Mouse (Mus musculus) hindbrain, embryonic 12.5 days (tissue): ENCODE data around the gene Capn8. TPM values are rescaled to one million over a fixed set of nuclear protein-coding genes. Genes with fewer than 3 reads are reported as not detected.
A peak's percentile ranks its signal among the peaks of the same experiment; 100 is the strongest.

Experiments used
- ATAC-seq: fragments of 200-750 bp; cut with Nextera tagmentation; 2 replicates; pipeline ENCODE4 v1.8.0; 2017; ENCODE audit warnings: moderate TSS enrichment; ENCODE audit not compliant: low FRiP score
- H3K27ac ChIP-seq: fragments of 300-500 bp; sonication (generic); 2 replicates; pipeline ENCODE4 v1.5.1; 2016; ENCODE audit warnings: mild to moderate bottlenecking
- H3K27me3 ChIP-seq: fragments of 300-500 bp; sonication (generic); 2 replicates; pipeline ENCODE4 v1.6.1; 2016; ENCODE audit warnings: mild to moderate bottlenecking
- H3K36me3 ChIP-seq: fragments of 300-500 bp; sonication (generic); 2 replicates; pipeline ENCODE4 v1.6.1; 2016; ENCODE audit warnings: mild to moderate bottlenecking
- H3K4me1 ChIP-seq: fragments of 300-500 bp; sonication (generic); 2 replicates; pipeline ENCODE4 v1.6.1; 2016
- H3K4me2 ChIP-seq: fragments of 300-500 bp; sonication (generic); replicated peaks from 2 replicates; pipeline ENCODE4 v1.6.1; 2016; ENCODE audit warnings: mild to moderate bottlenecking
- H3K4me3 ChIP-seq: fragments of 300-500 bp; sonication (generic); 2 replicates; pipeline ENCODE4 v1.5.1; 2016; ENCODE audit warnings: mild to moderate bottlenecking
- H3K9ac ChIP-seq: fragments of 300-500 bp; sonication (generic); 2 replicates; pipeline ENCODE4 v1.6.1; 2016; ENCODE audit warnings: mild to moderate bottlenecking, moderate library complexity
- H3K9me3 ChIP-seq: fragments of 300-500 bp; sonication (generic); replicated peaks from 2 replicates; pipeline ENCODE4 v1.6.1; 2016; ENCODE audit warnings: mild to moderate bottlenecking
- WGBS: fragments of 180-500 bp; shearing (Covaris S2); methylation state at CpG from one replicate; pipeline ENCODE4 v1.1.7; 2016; 5-methylcytosine and 5-hydroxymethylcytosine counted together
- polyA plus RNA-seq: library from polyadenylated mRNA; unstranded; fragments of >200 nt; fragmentation: Nextera tagmentation; extraction: Ambion mirVana; gene quantifications from 2 replicates; pipeline ENCODE4 v1.2.1, GENCODE M21; 2016

The Capn8 gene
- polyA plus RNA-seq, 1 experiment from 2014 or later = not detected

DNA sequence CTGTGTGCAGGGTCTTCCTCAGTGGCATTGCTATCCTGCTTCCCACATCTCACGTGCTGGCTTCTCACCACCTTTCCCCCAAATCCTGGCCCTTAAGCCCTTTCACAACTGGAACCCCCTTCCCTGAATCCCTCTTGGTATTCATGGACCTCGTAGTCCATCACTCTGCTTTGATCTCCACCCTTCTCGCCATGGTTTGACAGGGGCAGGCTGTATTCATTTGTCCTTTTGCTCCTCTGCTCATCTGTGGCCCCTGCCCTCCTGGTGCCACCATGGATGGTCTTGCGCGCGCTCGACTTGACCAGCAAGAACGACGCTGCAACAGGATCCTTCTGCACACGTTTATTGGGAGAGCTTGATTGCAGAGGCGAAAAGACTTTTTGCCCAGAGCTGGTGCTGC, 5.3 kb upstream of the Capn8 start:
- H3K4me1 ChIP-seq = peaks cover 14% of the 10 kb centered on the region
- no peaks in the 10 kb centered on the region for H3K36me3 ChIP-seq
- 88% methylated on average over 11 of the region's 11 CpGs for WGBS
- no peak overlapping the region for H3K4me2 ChIP-seq
- H3K9ac ChIP-seq = no peak overlapping the region
- ATAC-seq = no peak
- H3K4me3 ChIP-seq = no peak overlapping the region
- H3K27me3 ChIP-seq = no peaks in the 10 kb centered on the region
- no peaks in the 10 kb centered on the region for H3K9me3 ChIP-seq
- H3K27ac ChIP-seq = no peak overlapping the region

DNA sequence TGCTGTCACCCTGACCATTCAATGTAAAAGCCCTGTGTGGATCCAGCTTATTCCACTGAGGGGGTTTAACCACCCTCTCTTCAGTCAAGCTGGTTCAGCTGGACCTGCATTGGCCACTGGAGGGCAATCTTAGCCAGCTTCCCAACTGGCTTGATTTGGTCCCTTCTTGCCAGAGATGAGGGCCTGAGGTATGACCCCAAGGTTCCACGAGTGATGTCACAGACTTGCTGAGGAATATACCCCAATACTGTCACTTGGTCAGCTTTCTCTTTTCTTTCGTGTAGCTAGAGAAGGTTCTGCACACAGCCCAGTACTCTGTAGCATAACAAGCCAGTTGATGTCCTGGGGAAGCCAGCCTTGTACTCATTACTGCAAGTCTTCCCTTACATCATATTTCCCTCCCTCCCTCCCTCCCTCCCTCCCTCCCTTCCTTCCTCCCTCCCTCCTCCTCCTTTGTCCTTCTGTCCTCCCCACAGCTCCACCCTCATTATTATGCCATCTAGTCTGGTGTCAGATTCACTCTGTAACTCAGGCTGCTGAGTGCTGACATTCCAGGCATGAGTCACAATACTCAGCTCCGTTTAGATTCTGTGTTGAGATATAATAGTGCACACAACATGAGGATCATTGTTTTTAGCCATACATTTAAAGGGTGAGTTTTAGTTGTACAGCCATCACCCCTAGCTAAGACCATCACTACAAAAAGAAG, 4.3 kb upstream of the Capn8 start:
- H3K9me3 ChIP-seq = no peaks in the 10 kb centered on the region
- no peaks in the 10 kb centered on the region for H3K36me3 ChIP-seq
- peaks cover 14% of the 10 kb centered on the region for H3K4me1 ChIP-seq
- WGBS = 31% methylated on average over 3 of the region's 3 CpGs
- H3K27ac ChIP-seq = no peak overlapping the region
- no peaks in the 10 kb centered on the region for H3K27me3 ChIP-seq
- no peak overlapping the region for H3K4me2 ChIP-seq
- H3K4me3 ChIP-seq = no peak overlapping the region
- H3K9ac ChIP-seq = no peak overlapping the region
- peak; percentile 75 for ATAC-seq

DNA sequence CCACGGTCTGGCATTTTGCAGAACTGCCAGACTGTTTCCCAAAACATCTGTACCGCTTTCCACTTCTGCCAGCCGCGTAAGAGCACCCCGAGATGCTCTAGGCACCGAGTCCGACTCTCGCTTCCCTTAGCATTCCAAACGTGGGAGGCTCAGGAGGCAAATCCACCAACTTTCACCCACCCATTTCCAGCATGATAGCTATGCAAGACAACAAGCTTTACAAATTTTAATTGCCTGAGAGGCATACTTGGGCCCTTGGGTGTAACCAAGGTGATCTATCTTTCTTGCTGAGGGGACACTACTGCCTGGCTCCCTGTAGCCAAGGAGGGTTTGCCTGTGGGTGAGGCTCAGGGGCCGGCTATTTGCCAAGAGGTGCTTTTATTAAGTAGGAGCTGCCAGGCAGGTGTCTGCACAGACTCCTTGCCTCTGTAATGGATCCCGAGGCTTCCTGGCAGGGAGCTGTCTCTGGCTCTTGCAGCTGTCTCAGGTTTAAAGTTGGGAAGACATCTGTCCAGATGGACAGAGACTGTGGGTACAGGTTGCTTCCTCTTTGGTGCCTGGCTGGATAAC, 2.8 kb upstream of the Capn8 start:
- ATAC-seq = no peak
- Histone ChIP-seq H3K4me1 (peaks cover 14% of the 10 kb centered on the region), H3K27me3 (no peaks in the 10 kb centered on the region), H3K4me2 (no peak overlapping the region), H3K9ac (no peak overlapping the region), H3K27ac (0 out of 2 replicates have a peak overlapping the region, but pooled peaks have one; percentile 18), H3K4me3 (no peak overlapping the region), H3K9me3 (no peaks in the 10 kb centered on the region), H3K36me3 (no peaks in the 10 kb centered on the region)
- WGBS = 77% methylated on average over 11 of the region's 11 CpGs

GRCm38 (mm10) chr1:182562576-182563370, 2.0 kb upstream of the Capn8 start:
- WGBS = 45% methylated on average over 16 of the region's 16 CpGs

DNA sequence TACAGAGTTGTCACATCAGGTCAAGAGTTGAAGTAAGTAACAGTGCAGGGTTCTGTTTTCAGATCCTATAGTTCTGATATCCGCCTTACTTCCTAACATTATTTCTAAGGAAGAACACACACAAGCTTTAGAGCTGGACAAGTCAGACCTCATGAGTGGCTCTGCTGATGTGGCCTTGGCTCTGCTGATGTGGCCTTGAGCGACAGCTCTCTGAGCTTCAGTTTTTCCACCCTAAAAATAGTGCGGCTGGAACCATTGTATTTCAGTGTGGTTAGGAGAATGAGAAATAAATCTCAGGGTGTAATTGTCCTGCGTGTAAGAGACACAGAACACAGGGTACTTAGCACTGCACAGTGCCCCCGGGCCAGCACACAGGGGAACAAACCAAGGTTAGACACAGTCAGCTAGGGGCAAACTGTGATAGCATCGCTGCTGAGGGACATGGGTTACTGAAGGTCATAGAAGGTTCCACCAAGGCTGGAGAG, 586 bp downstream of the Capn8 start:
- 90% methylated on average over 6 of the region's 6 CpGs for WGBS
- no peaks in the 10 kb centered on the region for H3K36me3 ChIP-seq
- peaks cover 13% of the 10 kb centered on the region for H3K4me1 ChIP-seq
- no peak overlapping the region for H3K27ac ChIP-seq
- H3K4me3 ChIP-seq = no peak overlapping the region
- no peaks in the 10 kb centered on the region for H3K9me3 ChIP-seq
- no peak for ATAC-seq
- H3K9ac ChIP-seq = no peak overlapping the region
- no peaks in the 10 kb centered on the region for H3K27me3 ChIP-seq
- no peak overlapping the region for H3K4me2 ChIP-seq

More at GRCm38 (mm10) chr1:182562576-182563370, 2.0 kb upstream of the Capn8 start:
- no peak overlapping the region for H3K4me3 ChIP-seq
- no peaks in the 10 kb centered on the region for H3K36me3 ChIP-seq
- no peak for ATAC-seq
- H3K27ac ChIP-seq = no peak overlapping the region
- no peak overlapping the region for H3K9ac ChIP-seq
- H3K27me3 ChIP-seq = no peaks in the 10 kb centered on the region
- peaks cover 14% of the 10 kb centered on the region for H3K4me1 ChIP-seq
- no peak overlapping the region for H3K4me2 ChIP-seq
- no peaks in the 10 kb centered on the region for H3K9me3 ChIP-seq

DNA sequence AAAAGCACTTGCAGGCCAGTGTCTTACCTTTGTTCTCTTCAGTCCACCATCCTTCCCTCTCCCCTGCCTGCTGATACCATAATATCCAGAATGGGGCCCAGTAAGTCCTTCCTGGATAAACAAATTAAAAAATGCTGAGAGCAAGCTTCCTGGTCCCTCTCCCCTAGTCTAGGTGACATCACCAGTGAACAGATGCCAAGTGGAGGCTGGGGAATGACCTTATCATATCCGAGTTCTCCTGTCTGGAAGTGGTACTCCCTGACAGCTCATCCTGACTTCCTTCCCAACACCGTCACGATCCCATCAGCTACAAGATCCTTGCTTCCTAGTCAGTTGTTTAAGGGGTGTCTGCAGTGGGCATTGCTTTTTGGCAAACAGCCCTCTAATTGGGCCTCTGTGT, 6.3 kb downstream of the Capn8 start:
- Histone ChIP-seq H3K4me3 (no peak overlapping the region), H3K27ac (no peak overlapping the region), H3K27me3 (no peaks in the 10 kb centered on the region; the same call in 1 of the 2 replicates), H3K36me3 (no peaks in the 10 kb centered on the region), H3K4me1 (peaks cover 14% of the 10 kb centered on the region), H3K9ac (no peak overlapping the region), H3K4me2 (no peak overlapping the region), H3K9me3 (no peaks in the 10 kb centered on the region)
- ATAC-seq = no peak
- 85% methylated on average over 3 of the region's 3 CpGs for WGBS

GRCm38 (mm10) chr1:182571973-182572372, 7.2 kb downstream of the Capn8 start:
- Histone ChIP-seq H3K4me1 (peaks cover 14% of the 10 kb centered on the region), H3K9ac (no peak overlapping the region), H3K36me3 (no peaks in the 10 kb centered on the region), H3K9me3 (no peaks in the 10 kb centered on the region), H3K27me3 (no peaks in the 10 kb centered on the region; the same call in 1 of the 2 replicates), H3K27ac (no peak overlapping the region), H3K4me2 (no peak overlapping the region), H3K4me3 (no peak overlapping the region)
- WGBS = 85% methylated on average over 11 of the region's 11 CpGs
- ATAC-seq = no peak

GRCm38 (mm10) chr1:182573856-182574665, 9.3 kb downstream of the Capn8 start:
- 10% methylated on average over 8 of the region's 8 CpGs for WGBS
- Histone ChIP-seq H3K4me2 (no peak overlapping the region; the same call in 1 of the 2 replicates), H3K27ac (peak overlapping the region; percentile 62), H3K9ac (no peak overlapping the region), H3K9me3 (no peaks in the 10 kb centered on the region), H3K4me1 (peaks cover 14% of the 10 kb centered on the region), H3K36me3 (no peaks in the 10 kb centered on the region), H3K27me3 (no peaks in the 10 kb centered on the region; the same call in 1 of the 2 replicates), H3K4me3 (no peak overlapping the region)
- no peak for ATAC-seq

- 64% methylated on average over 4 of the region's 4 CpGs for WGBS
- peak overlapping the region; percentile 62; the same call in 1 of the 2 replicates for H3K27ac ChIP-seq
- no peak overlapping the region for H3K4me3 ChIP-seq
- no peaks in the 10 kb centered on the region for H3K9me3 ChIP-seq
- no peak overlapping the region for H3K9ac ChIP-seq
- H3K27me3 ChIP-seq = no peaks in the 10 kb centered on the region; the same call in 1 of the 2 replicates
- no peak for ATAC-seq
- H3K36me3 ChIP-seq = no peaks in the 10 kb centered on the region
- H3K4me2 ChIP-seq = no peak overlapping the region
- peaks cover 14% of the 10 kb centered on the region for H3K4me1 ChIP-seq
These were observed 9.9 kb downstream of the Capn8 start for GRCm38 (mm10) chr1:182574666-182575049.

GRCm38 (mm10) chr1:182584169-182584568, 19.4 kb downstream of the Capn8 start:
- H3K27me3 ChIP-seq = no peaks in the 10 kb centered on the region
- H3K9ac ChIP-seq = no peak overlapping the region
- H3K4me2 ChIP-seq = no peak overlapping the region
- ATAC-seq = no peak
- H3K36me3 ChIP-seq = no peaks in the 10 kb centered on the region
- no peak overlapping the region for H3K27ac ChIP-seq
- WGBS = 86% methylated on average over 6 of the region's 6 CpGs
- H3K4me3 ChIP-seq = no peak overlapping the region
- H3K9me3 ChIP-seq = no peaks in the 10 kb centered on the region
- 0 out of 2 replicates have a peak, but pooled peaks cover 3% of the 10 kb centered on the region for H3K4me1 ChIP-seq

- WGBS = 19% methylated on average over 16 of the region's 16 CpGs
- Histone ChIP-seq H3K27me3 (no peaks in the 10 kb centered on the region; the same call in 1 of the 2 replicates), H3K4me1 (0 out of 2 replicates have a peak, but pooled peaks cover 3% of the 10 kb centered on the region), H3K9ac (no peak overlapping the region), H3K4me3 (no peak overlapping the region), H3K27ac (no peak overlapping the region), H3K36me3 (no peaks in the 10 kb centered on the region), H3K9me3 (no peaks in the 10 kb centered on the region), H3K4me2 (peak overlapping the region; percentile 40)
- no peak for ATAC-seq
These were observed 20.5 kb downstream of the Capn8 start for GRCm38 (mm10) chr1:182585162-182585840.
